Mouse (Mus musculus): ENCODE data around the gene Olfr775. TPM values are rescaled to one million over a fixed set of nuclear protein-coding genes. Genes with fewer than 3 reads are reported as not detected.

Gene Olfr775
- not detected in 2 replicates for total RNA-seq (2017)

- no peak for ATAC-seq (replicated peaks in 1 of 2; ENCODE audit: insufficient read depth in 1 of 2, low FRiP score in 2 of 2, low TSS enrichment in 1 of 2, low read depth in 1 of 2, poor library complexity in 2 of 2, severe bottlenecking in 2 of 2)
These were observed at the start of gene Olfr775 for GRCm38 (mm10) chr10:129248112-129248511. Gene Olfr775 (plus strand): TSS chr10:129248412.

- no peak for ATAC-seq (replicated peaks in 1 of 2; ENCODE audit: insufficient read depth in 1 of 2, low FRiP score in 2 of 2, low TSS enrichment in 1 of 2, low read depth in 1 of 2, poor library complexity in 2 of 2, severe bottlenecking in 2 of 2)
These were observed 17.5 kb upstream of the Olfr775 start for GRCm38 (mm10) chr10:129230737-129231136.

GRCm38 (mm10) chr10:129235904-129236303 is 12.3 kb upstream of the Olfr775 start, which contains the start of gene Olfr774:
Gene Olfr774 (plus strand): TSS chr10:129236204.
- no peak for ATAC-seq (replicated peaks in 1 of 2; ENCODE audit: insufficient read depth in 1 of 2, low FRiP score in 2 of 2, low TSS enrichment in 1 of 2, low read depth in 1 of 2, poor library complexity in 2 of 2, severe bottlenecking in 2 of 2)

GRCm38 (mm10) chr10:129258827-129259226 is 10.6 kb downstream of the Olfr775 start, which contains the start of gene Olfr776:
Gene Olfr776 (plus strand): TSS chr10:129259127.
- no peak for ATAC-seq (replicated peaks in 1 of 2; ENCODE audit: insufficient read depth in 1 of 2, low FRiP score in 2 of 2, low TSS enrichment in 1 of 2, low read depth in 1 of 2, poor library complexity in 2 of 2, severe bottlenecking in 2 of 2)

- no peak for ATAC-seq (replicated peaks in 1 of 2; ENCODE audit: insufficient read depth in 1 of 2, low FRiP score in 2 of 2, low TSS enrichment in 1 of 2, low read depth in 1 of 2, poor library complexity in 2 of 2, severe bottlenecking in 2 of 2)
These were observed 22.9 kb downstream of the Olfr775 start, which contains the start of gene Olfr777 for GRCm38 (mm10) chr10:129271081-129271535. Gene Olfr777 (minus strand): TSS chr10:129271485.

Other genes starting within 250 kb of the Olfr775 start
- not detected in 2 replicates for gene Olfr763, start 237.6 kb upstream of the Olfr775 start, total RNA-seq (2017)
- gene Olfr764-ps1, start 208.5 kb upstream of the Olfr775 start, total RNA-seq (2017): not detected in 2 replicates
- not detected in 2 replicates for gene Olfr765, start 198.4 kb upstream of the Olfr775 start, total RNA-seq (2017)
- not detected in 2 replicates for gene Olfr766-ps1, start 179.4 kb upstream of the Olfr775 start, total RNA-seq (2017)
- not detected in 2 replicates for gene Olfr767, start 165.5 kb upstream of the Olfr775 start, total RNA-seq (2017)
- gene Olfr768, start 149.0 kb upstream of the Olfr775 start, total RNA-seq (2017): not detected in 2 replicates
- gene Olfr769, start 130.6 kb upstream of the Olfr775 start, total RNA-seq (2017): not detected in 2 replicates
- not detected in 2 replicates for gene Olfr770, start 109.4 kb upstream of the Olfr775 start, total RNA-seq (2017)
- not detected in 2 replicates for gene Olfr771, start 83.7 kb upstream of the Olfr775 start, total RNA-seq (2017)
- gene Olfr772, start 70.5 kb upstream of the Olfr775 start, total RNA-seq (2017): not detected in 2 replicates
- not detected in 2 replicates for gene Olfr773, start 61.0 kb upstream of the Olfr775 start, total RNA-seq (2017)
- gene Olfr774, start 12.2 kb upstream of the Olfr775 start, total RNA-seq (2017): not detected in 2 replicates
- gene Olfr776, start 10.7 kb downstream of the Olfr775 start, total RNA-seq (2017): not detected in 2 replicates
- gene Olfr777, start 23.1 kb downstream of the Olfr775 start, total RNA-seq (2017): not detected in 2 replicates
- gene Olfr780, start 69.7 kb downstream of the Olfr775 start, total RNA-seq (2017): not detected in 2 replicates
- not detected in 2 replicates for gene Olfr781, start 80.4 kb downstream of the Olfr775 start, total RNA-seq (2017)
- not detected in 2 replicates for gene Olfr782, start 100.4 kb downstream of the Olfr775 start, total RNA-seq (2017)
- gene Olfr784, start 135.7 kb downstream of the Olfr775 start, total RNA-seq (2017): not detected in 2 replicates
- gene Olfr785, start 157.0 kb downstream of the Olfr775 start, total RNA-seq (2017): not detected in 2 replicates
- not detected in 2 replicates for gene Olfr786, start 178.9 kb downstream of the Olfr775 start, total RNA-seq (2017)
- not detected in 2 replicates for gene Olfr787, start 213.4 kb downstream of the Olfr775 start, total RNA-seq (2017)
- not detected in 2 replicates for gene Olfr788, start 222.6 kb downstream of the Olfr775 start, total RNA-seq (2017)
- not detected in 2 replicates for gene Olfr789, start 236.3 kb downstream of the Olfr775 start, total RNA-seq (2017)

All from hematopoietic stem cell, adult 5-6 weeks (primary cell).